Mouse (Mus musculus) midbrain, embryonic 11.5 days (tissue): ENCODE results near the gene Vmn2r95. TPM values are rescaled to one million over a fixed set of nuclear protein-coding genes. Genes with fewer than 3 reads are reported as not detected.
"Not testable (repeated sequence)": the region's sequence is repeated elsewhere in the genome, so short reads cannot be mapped to it uniquely, and the experiment has no call there.

Experiments
- ATAC-seq: fragments of 200-750 bp; cut with Nextera tagmentation; 2 replicates; pipeline ENCODE4 v1.8.0; 2017; ENCODE audit warnings: moderate TSS enrichment, moderate library complexity; ENCODE audit not compliant: low FRiP score
- DNase-seq: peaks from one replicate; pipeline ENCODE4 v3.0.0; 2015; ENCODE audit warnings: low spot score; ENCODE audit errors: missing footprints
- H3K27ac ChIP-seq: fragments of 300-500 bp; sonication (generic); 2 replicates; pipeline ENCODE4 v1.5.1; 2014; ENCODE audit warnings: low read depth, low read length
- H3K27me3 ChIP-seq: fragments of 300-500 bp; sonication (generic); 2 replicates; pipeline ENCODE4 v1.6.1; 2014; ENCODE audit warnings: mild to moderate bottlenecking, low read length, moderate library complexity, mixed read lengths; ENCODE audit not compliant: control insufficient read depth, insufficient read depth
- H3K36me3 ChIP-seq: fragments of 300-500 bp; sonication (generic); 2 replicates; pipeline ENCODE4 v1.6.1; 2014; ENCODE audit warnings: mild to moderate bottlenecking, low read length, moderate library complexity, mixed read lengths; ENCODE audit not compliant: control insufficient read depth, insufficient read depth
- H3K4me1 ChIP-seq: fragments of 300-500 bp; sonication (generic); 2 replicates; pipeline ENCODE4 v1.6.1; 2014; ENCODE audit warnings: low read length; ENCODE audit not compliant: control insufficient read depth, insufficient read depth
- H3K4me2 ChIP-seq: fragments of 300-500 bp; sonication (generic); 2 replicates; pipeline ENCODE4 v1.6.1; 2014; ENCODE audit warnings: mild to moderate bottlenecking, moderate library complexity
- H3K4me3 ChIP-seq: fragments of 300-500 bp; sonication (generic); 2 replicates; pipeline ENCODE4 v1.5.1; 2014; ENCODE audit warnings: low read depth, low read length
- H3K9ac ChIP-seq: fragments of 300-500 bp; sonication (generic); 2 replicates; pipeline ENCODE4 v1.6.1; 2014; ENCODE audit warnings: low read length
- H3K9me3 ChIP-seq: fragments of 300-500 bp; sonication (generic); 2 replicates; pipeline ENCODE4 v1.6.1; 2016; ENCODE audit warnings: low read length; ENCODE audit not compliant: control insufficient read depth
- WGBS: fragments of 180-500 bp; shearing (Covaris S2); extraction: QIAGEN DNeasy Blood & Tissue Kit; methylation state at CpG from one replicate; pipeline ENCODE4 v1.1.7; 2014; 5-methylcytosine and 5-hydroxymethylcytosine counted together
- polyA plus RNA-seq: library from polyadenylated mRNA; unstranded; fragments of >200 nt; fragmentation: Nextera tagmentation; extraction: Ambion mirVana; gene quantifications from 2 replicates; pipeline ENCODE4 v1.2.1, GENCODE M21; 2014

Gene Vmn2r95
- not detected in 2 replicates for polyA plus RNA-seq

- ATAC-seq: no peak
- DNase-seq: no peak
- WGBS: 40% methylated on average over 1 of the region's 1 CpGs
- H3K4me2 ChIP-seq: no peak within 1 kb of the TSS
- H3K36me3 ChIP-seq: no peaks in the 10 kb centered on the region
- no peaks in the 10 kb centered on the region for H3K27me3 ChIP-seq
- H3K4me3 ChIP-seq: no peak within 1 kb of the TSS
- H3K27ac ChIP-seq: no peak within 1 kb of the TSS
- H3K9me3 ChIP-seq: no peaks in the 10 kb centered on the region
- H3K4me1 ChIP-seq: no peaks in the 10 kb centered on the region
- no peak within 1 kb of the TSS for H3K9ac ChIP-seq
Observed at GRCm38 (mm10) chr17:18423778-18424177, at the start of gene Vmn2r95. Vmn2r95 (plus strand) TSS chr17:18424078.

GRCm38 (mm10) chr17:18455619-18456140 is 31.8 kb downstream of the Vmn2r95 start:
- no peak overlapping the region for H3K9ac ChIP-seq
- H3K27me3 ChIP-seq: no peaks in the 10 kb centered on the region
- no peaks in the 10 kb centered on the region for H3K36me3 ChIP-seq
- 84% methylated on average over 3 of the region's 3 CpGs for WGBS
- H3K4me3 ChIP-seq: no peak overlapping the region
- H3K9me3 ChIP-seq: no peaks in the 10 kb centered on the region
- no peak for ATAC-seq
- no peaks in the 10 kb centered on the region for H3K4me1 ChIP-seq
- no peak for DNase-seq
- no peak overlapping the region for H3K4me2 ChIP-seq
- no peak overlapping the region for H3K27ac ChIP-seq

DNA sequence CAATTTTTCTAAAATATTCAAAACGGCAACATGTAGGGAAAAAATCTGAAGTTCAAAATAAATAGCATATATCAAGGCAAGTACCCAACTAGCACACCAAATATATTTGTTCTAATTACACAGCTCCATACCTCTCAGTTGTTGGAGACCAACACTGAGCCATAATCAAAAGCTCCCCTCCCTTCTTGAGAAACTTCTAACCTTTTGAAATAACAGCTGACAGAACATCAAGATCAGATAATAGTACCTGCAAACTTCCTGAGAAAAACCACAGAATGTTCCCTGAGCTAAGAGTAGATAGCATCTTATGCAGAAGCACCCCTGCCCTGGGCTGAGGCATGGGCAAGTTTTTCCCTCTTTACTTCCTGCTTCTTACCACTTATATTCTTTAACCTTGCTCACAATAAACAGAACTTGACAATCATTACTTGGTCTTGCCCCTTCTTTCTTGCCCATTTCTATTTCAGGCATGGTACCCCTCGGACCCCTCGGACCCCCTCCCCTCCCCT is 34.3 kb downstream of the Vmn2r95 start:
- ATAC-seq, H3K4me2 ChIP-seq, DNase-seq, H3K4me3 ChIP-seq, H3K4me1 ChIP-seq, H3K27ac ChIP-seq, H3K27me3 ChIP-seq, H3K9ac ChIP-seq, H3K9me3 ChIP-seq, H3K36me3 ChIP-seq: not testable (repeated sequence)
- WGBS: 84% methylated on average over 3 of the region's 3 CpGs

GRCm38 (mm10) chr17:18462695-18463094 is 38.8 kb downstream of the Vmn2r95 start:
- Histone ChIP-seq H3K4me2 (no peak overlapping the region), H3K4me3 (no peak overlapping the region), H3K27me3 (no peaks in the 10 kb centered on the region), H3K9me3 (peaks cover 3% of the 10 kb centered on the region; the same call in 1 of the 2 replicates), H3K27ac (no peak overlapping the region), H3K4me1 (no peaks in the 10 kb centered on the region), H3K36me3 (no peaks in the 10 kb centered on the region), H3K9ac (no peak overlapping the region)
- ATAC-seq (no peak), DNase-seq (no peak)

- WGBS: 57% methylated on average over 1 of the region's 1 CpGs
- peaks cover 3% of the 10 kb centered on the region; the same call in 1 of the 2 replicates for H3K9me3 ChIP-seq
- no peak overlapping the region for H3K4me2 ChIP-seq
- no peak overlapping the region for H3K27ac ChIP-seq
- ATAC-seq (no peak), DNase-seq (no peak)
- H3K27me3 ChIP-seq: no peaks in the 10 kb centered on the region
- no peak overlapping the region for H3K9ac ChIP-seq
- no peaks in the 10 kb centered on the region for H3K36me3 ChIP-seq
- H3K4me3 ChIP-seq: no peak overlapping the region
- H3K4me1 ChIP-seq: no peaks in the 10 kb centered on the region
Observed at GRCm38 (mm10) chr17:18479885-18480284, 56.0 kb downstream of the Vmn2r95 start.

Other genes with a start within 250 kb of the Vmn2r95 start
- gene Vmn2r94, start 146.3 kb upstream of the Vmn2r95 start, polyA plus RNA-seq: not detected in 2 replicates
- not detected in 2 replicates for gene Vmn2r93, start 126.0 kb upstream of the Vmn2r95 start, polyA plus RNA-seq
- gene Vmn2r96, start 149.1 kb downstream of the Vmn2r95 start, polyA plus RNA-seq: not detected in 2 replicates